Mouse (Mus musculus) ES-E14 (cell line): ENCODE measurements around the gene Arcn1.

Source experiments
- HCFC1 ChIP-seq: IDR thresholded peaks from 2 replicates; pipeline ENCODE4 v1.6.1; 2012; ENCODE audit warnings: low read length, inconsistent platforms, borderline replicate concordance; ENCODE audit not compliant: insufficient read depth
- MAFK ChIP-seq: IDR thresholded peaks from 2 replicates; pipeline ENCODE4 v1.6.1; 2014; ENCODE audit warnings: mild to moderate bottlenecking, low read depth, low read length, inconsistent platforms; ENCODE audit not compliant: insufficient read depth
- ZC3H11A ChIP-seq: IDR thresholded peaks from 2 replicates; pipeline ENCODE4 v1.6.1; 2012; ENCODE audit warnings: low read depth, mild to moderate bottlenecking, inconsistent platforms, low read length, borderline replicate concordance
- ZNF384 ChIP-seq: IDR thresholded peaks from 2 replicates; pipeline ENCODE4 v1.6.1; 2012; ENCODE audit warnings: low read depth, low read length, inconsistent platforms

DNA sequence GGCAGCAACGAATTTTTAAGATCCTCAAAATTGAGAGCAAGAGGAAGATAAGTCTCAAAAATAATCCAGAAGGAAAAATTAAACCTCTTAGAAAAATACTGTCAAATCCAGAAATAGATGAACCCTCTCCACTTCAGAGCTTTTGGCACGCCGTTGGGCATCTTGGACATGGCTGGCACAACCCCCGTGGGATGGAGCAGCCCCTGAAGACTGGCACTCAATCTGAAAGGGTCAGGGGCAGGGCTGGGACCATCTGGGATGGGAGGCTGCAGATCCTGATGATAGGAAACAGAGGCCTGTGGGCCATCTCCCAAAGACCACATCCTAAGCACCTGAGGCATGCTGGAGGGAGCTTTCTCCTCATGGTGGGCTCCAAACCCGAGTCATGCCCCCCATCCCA, 57.4 kb downstream of the Arcn1 start:
- no peak for TF ChIP-seq HCFC1
- TF ChIP-seq MAFK = no peak
- TF ChIP-seq ZNF384 = no peak
- TF ChIP-seq ZC3H11A = no peak
